Mouse (Mus musculus): ENCODE results near the gene Necap2. TPM values are rescaled to one million over a fixed set of nuclear protein-coding genes. Genes with fewer than 3 reads are reported as not detected.

The Necap2 gene
- polyA plus RNA-seq, 1 experiment from 2014 or later: 56.8 TPM

GRCm38 (mm10) chr4:141052442-141052841 lies 25.7 kb downstream of the Necap2 start:
- no peaks in the 10 kb centered on the region for H3K9me3 ChIP-seq
- H3K4me3 ChIP-seq (replicated peaks): no peak overlapping the region
- H3K27ac ChIP-seq: peak overlapping the region; percentile 93
- ATAC-seq (ENCODE audit: low FRiP score): no peak
- H3K4me1 ChIP-seq: peaks cover 62% of the 10 kb centered on the region
- H3K4me2 ChIP-seq: peak overlapping the region; percentile 49
- WGBS: 78% methylated on average over 12 of the region's 12 CpGs
- H3K36me3 ChIP-seq (replicated peaks): peaks cover 27% of the 10 kb centered on the region
- H3K9ac ChIP-seq: peak overlapping the region; percentile 8; the same call in 1 of the 2 replicates
- no peaks in the 10 kb centered on the region for H3K27me3 ChIP-seq

- WGBS: 15% methylated on average over 4 of the region's 4 CpGs
- Histone ChIP-seq H3K4me1 (peaks cover 69% of the 10 kb centered on the region), H3K36me3 (replicated peaks) (peaks cover 22% of the 10 kb centered on the region), H3K27me3 (no peaks in the 10 kb centered on the region), H3K9ac (peak overlapping the region; percentile 41; the same call in 1 of the 2 replicates), H3K27ac (peak overlapping the region; percentile 98), H3K9me3 (no peaks in the 10 kb centered on the region), H3K4me2 (peak overlapping the region; percentile 43), H3K4me3 (replicated peaks) (peak overlapping the region; percentile 7; the same call in 1 of the 2 replicates)
- peak; percentile 75 for ATAC-seq (ENCODE audit: low FRiP score)
Observed at GRCm38 (mm10) chr4:141049476-141049835, 28.7 kb downstream of the Necap2 start.

DNA sequence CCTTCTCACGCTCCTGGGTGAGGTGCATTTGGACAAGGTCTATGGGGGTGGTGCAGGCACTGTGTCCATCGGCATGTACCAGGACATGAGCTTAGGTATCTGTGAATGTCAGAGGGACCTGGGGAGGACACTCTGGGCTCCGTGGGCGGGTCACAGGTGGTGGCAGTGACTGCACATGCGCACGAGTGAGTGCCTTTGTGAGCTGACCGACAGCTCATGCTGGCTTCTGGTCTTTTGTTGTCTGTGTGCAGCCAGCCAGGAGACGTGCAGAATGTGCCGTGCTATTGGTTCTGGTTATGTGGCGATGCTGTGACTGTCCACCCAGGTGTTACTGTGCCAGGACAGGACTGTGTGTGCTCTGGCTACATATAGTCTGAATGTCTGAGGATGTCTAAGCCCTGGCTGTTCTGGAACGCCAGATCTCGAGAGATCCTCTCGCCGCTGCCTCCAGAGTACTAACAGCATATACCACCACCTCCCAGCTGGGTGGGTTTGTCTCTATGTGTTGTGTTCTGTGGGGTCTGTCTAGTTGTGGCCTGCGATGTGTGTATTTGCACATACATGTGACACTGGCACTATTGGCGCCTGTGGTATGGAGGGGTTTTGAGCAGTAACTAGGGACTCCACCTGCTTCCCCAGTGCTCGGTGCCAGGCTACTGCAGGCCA lies 29.2 kb downstream of the Necap2 start:
- Histone ChIP-seq H3K9ac (peak overlapping the region; percentile 41; the same call in 1 of the 2 replicates), H3K4me3 (replicated peaks) (peak overlapping the region; percentile 7), H3K27me3 (no peaks in the 10 kb centered on the region), H3K4me2 (peak overlapping the region; percentile 43), H3K36me3 (replicated peaks) (peaks cover 22% of the 10 kb centered on the region), H3K9me3 (no peaks in the 10 kb centered on the region), H3K4me1 (peaks cover 64% of the 10 kb centered on the region), H3K27ac (peak overlapping the region; percentile 98)
- WGBS: 30% methylated on average over 17 of the region's 17 CpGs
- peak; percentile 28 for ATAC-seq (ENCODE audit: low FRiP score)

GRCm38 (mm10) chr4:141044816-141045215 lies 33.3 kb downstream of the Necap2 start:
- H3K9ac ChIP-seq: no peak overlapping the region
- peak; percentile 52; the same call in 1 of the 2 replicates for ATAC-seq (ENCODE audit: low FRiP score)
- H3K4me2 ChIP-seq: no peak overlapping the region
- no peaks in the 10 kb centered on the region for H3K27me3 ChIP-seq
- H3K9me3 ChIP-seq: no peaks in the 10 kb centered on the region
- H3K27ac ChIP-seq: no peak overlapping the region
- 21% methylated on average over 8 of the region's 8 CpGs for WGBS
- H3K4me1 ChIP-seq: peaks cover 29% of the 10 kb centered on the region
- no peak overlapping the region for H3K4me3 ChIP-seq (replicated peaks)
- H3K36me3 ChIP-seq (replicated peaks): peaks cover 61% of the 10 kb centered on the region

DNA sequence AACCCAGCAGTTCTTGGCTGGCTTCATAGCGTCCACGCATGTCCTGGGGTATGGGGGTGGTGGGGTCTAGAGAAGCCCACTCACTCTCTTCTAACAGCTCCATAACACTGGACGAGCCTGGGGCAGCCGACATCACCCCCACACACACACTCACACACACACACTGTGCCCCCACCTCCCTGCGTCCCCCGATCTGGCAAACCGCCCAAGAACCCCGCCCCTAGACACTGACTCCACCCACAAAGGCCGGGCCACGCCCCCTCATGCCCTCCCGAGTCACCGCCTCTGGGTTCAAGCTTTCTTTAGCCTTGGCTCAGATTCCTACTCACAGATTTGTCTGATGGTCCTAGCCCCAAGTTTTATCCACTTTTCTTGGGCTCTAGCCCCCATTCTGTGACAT lies 37.0 kb downstream of the Necap2 start:
- Histone ChIP-seq H3K9ac (no peak overlapping the region), H3K27me3 (no peaks in the 10 kb centered on the region), H3K4me3 (replicated peaks) (no peak overlapping the region), H3K27ac (no peak overlapping the region), H3K9me3 (no peaks in the 10 kb centered on the region), H3K36me3 (replicated peaks) (peaks cover 82% of the 10 kb centered on the region), H3K4me2 (no peak overlapping the region), H3K4me1 (peaks cover 9% of the 10 kb centered on the region; the same call in 1 of the 2 replicates)
- 64% methylated on average over 12 of the region's 12 CpGs for WGBS
- ATAC-seq (ENCODE audit: low FRiP score): no peak

DNA sequence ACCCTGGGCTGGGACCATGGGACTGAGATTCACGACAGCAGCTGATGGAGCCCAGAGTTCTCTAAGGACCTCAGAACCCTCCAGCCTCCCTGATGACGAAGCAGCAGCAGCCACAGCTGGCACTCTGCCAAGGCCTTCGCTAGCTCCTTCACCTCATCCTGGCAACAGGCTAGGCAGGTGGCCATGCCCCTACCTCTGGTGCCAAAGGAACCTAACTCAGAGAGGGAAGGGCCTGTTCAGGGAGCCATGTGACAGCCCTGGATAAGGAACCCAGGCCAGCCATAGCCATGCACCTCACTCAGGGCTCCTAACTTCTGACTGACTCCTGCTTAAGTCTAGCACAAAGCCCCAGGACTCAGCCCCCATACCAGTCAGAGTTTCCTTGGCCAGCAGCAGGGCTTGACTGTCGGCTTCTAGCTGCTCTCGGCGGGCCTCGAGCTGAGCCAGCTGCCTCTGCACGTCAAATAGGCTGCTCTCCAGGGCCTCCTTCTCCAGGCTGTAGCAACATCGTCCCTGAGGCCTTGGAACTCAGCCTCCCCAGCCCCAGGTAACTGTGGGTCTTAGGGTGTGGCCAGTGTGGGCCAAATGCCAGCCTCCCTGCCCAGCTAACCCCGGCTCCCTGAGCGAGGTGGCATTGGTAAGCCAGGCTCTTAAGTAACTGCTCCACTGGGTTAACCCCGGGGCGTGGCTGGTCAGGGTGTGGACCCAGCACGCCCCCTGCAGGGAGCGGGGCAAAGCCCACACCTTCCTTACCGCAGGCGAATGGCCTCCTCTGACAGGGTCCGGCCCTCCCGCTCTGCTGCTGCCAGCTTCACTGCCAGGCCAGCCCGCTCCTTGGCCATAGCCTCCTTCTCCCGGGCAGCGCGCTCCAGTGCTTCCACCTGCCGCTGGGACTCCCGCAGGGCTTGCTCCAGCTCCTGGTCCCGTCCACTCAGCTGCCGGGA lies 44.3 kb downstream of the Necap2 start:
- no peak overlapping the region for H3K9ac ChIP-seq
- no peak for ATAC-seq (ENCODE audit: low FRiP score)
- peaks cover 4% of the 10 kb centered on the region; the same call in 1 of the 2 replicates for H3K4me1 ChIP-seq
- no peak overlapping the region for H3K4me3 ChIP-seq (replicated peaks)
- H3K36me3 ChIP-seq (replicated peaks): peaks cover 87% of the 10 kb centered on the region
- no peaks in the 10 kb centered on the region for H3K27me3 ChIP-seq
- 0 out of 2 replicates have a peak overlapping the region, but pooled peaks have one; percentile 19 for H3K27ac ChIP-seq
- no peak overlapping the region for H3K4me2 ChIP-seq
- no peaks in the 10 kb centered on the region for H3K9me3 ChIP-seq
- WGBS: 80% methylated on average over 27 of the region's 27 CpGs

- no peak overlapping the region for H3K4me3 ChIP-seq (replicated peaks)
- ATAC-seq (ENCODE audit: low FRiP score): peak; percentile 68; the same call in 1 of the 2 replicates
- H3K27ac ChIP-seq: no peak overlapping the region
- H3K9ac ChIP-seq: no peak overlapping the region
- no peak overlapping the region for H3K4me2 ChIP-seq
- 15% methylated on average over 6 of the region's 6 CpGs for WGBS
- peaks cover 4% of the 10 kb centered on the region; the same call in 1 of the 2 replicates for H3K4me1 ChIP-seq
- no peaks in the 10 kb centered on the region for H3K27me3 ChIP-seq
- peaks cover 87% of the 10 kb centered on the region for H3K36me3 ChIP-seq (replicated peaks)
- no peaks in the 10 kb centered on the region for H3K9me3 ChIP-seq
Observed at GRCm38 (mm10) chr4:141031733-141032132, 46.4 kb downstream of the Necap2 start.

DNA sequence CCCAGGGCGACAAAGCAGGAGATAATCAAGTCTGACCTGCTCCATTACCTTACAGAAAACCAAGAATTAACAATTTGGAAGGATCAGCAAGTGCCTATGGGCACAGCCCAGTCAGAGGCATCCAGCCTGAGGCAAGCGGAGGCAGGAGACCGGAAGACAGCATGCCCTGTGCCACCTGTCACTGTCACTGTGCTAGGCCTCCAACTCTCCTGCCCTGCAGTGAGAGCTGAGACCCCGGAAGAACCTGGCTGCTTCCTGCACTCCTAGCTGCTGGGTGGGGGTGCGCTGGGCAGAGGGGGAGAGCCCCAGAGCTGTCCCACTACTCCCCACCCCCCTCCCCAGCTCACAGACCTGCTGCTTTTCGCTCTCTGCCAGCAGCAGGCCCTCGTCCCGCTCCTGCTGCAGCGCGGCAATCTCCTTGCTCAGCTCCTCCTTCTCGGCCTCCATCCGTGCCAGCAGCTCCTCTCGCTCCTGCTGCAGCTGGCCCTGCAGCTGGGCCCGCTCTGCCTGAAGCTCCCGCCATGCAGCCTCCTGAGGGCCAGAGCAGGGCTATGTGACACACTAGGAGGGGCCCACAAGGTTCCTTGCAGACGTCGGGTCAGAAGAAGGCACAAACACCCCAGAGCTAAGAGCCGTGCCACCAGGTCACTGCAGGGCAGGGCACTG lies 47.5 kb downstream of the Necap2 start:
- Histone ChIP-seq H3K4me3 (replicated peaks) (no peak overlapping the region), H3K4me2 (no peak overlapping the region), H3K9me3 (no peaks in the 10 kb centered on the region), H3K27me3 (no peaks in the 10 kb centered on the region), H3K9ac (no peak overlapping the region), H3K27ac (no peak overlapping the region), H3K4me1 (peaks cover 4% of the 10 kb centered on the region; the same call in 1 of the 2 replicates), H3K36me3 (replicated peaks) (peaks cover 87% of the 10 kb centered on the region)
- WGBS: 94% methylated on average over 18 of the region's 18 CpGs
- ATAC-seq (ENCODE audit: low FRiP score): no peak

- H3K9me3 ChIP-seq: no peaks in the 10 kb centered on the region
- no peak for ATAC-seq (ENCODE audit: low FRiP score)
- 80% methylated on average over 26 of the region's 27 CpGs for WGBS
- no peak overlapping the region for H3K27ac ChIP-seq
- H3K4me1 ChIP-seq: peaks cover 25% of the 10 kb centered on the region
- no peak overlapping the region for H3K9ac ChIP-seq
- peaks cover 64% of the 10 kb centered on the region for H3K36me3 ChIP-seq (replicated peaks)
- H3K27me3 ChIP-seq: no peaks in the 10 kb centered on the region
- H3K4me3 ChIP-seq (replicated peaks): no peak overlapping the region
- no peak overlapping the region for H3K4me2 ChIP-seq
Observed at GRCm38 (mm10) chr4:141024992-141025391, 53.2 kb downstream of the Necap2 start.

DNA sequence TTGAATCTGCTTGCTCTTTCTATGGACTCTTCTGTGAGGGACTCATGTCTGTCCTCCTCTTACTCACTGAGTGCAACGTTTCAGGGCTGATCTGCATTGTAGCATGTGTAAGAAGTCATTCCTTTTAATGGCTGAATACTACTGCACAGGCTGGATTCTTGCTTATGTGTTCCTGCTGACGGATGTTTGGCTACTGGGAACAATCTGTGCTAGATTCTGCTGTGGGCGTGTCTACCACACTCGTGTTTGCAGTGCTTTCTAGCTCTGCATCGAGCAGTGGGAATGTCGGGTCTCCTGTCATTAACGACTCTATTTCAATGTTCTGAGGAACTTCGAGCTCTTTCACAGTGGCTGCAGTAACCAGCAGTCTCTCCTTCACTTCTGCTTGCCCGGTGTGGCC lies 54.1 kb downstream of the Necap2 start:
- H3K4me1 ChIP-seq: peaks cover 35% of the 10 kb centered on the region
- no peak overlapping the region for H3K9ac ChIP-seq
- H3K4me2 ChIP-seq: no peak overlapping the region
- 88% methylated on average over 9 of the region's 9 CpGs for WGBS
- no peaks in the 10 kb centered on the region for H3K9me3 ChIP-seq
- no peak overlapping the region for H3K4me3 ChIP-seq (replicated peaks)
- H3K27me3 ChIP-seq: no peaks in the 10 kb centered on the region
- ATAC-seq (ENCODE audit: low FRiP score): no peak
- H3K36me3 ChIP-seq (replicated peaks): peaks cover 62% of the 10 kb centered on the region
- H3K27ac ChIP-seq: no peak overlapping the region

DNA sequence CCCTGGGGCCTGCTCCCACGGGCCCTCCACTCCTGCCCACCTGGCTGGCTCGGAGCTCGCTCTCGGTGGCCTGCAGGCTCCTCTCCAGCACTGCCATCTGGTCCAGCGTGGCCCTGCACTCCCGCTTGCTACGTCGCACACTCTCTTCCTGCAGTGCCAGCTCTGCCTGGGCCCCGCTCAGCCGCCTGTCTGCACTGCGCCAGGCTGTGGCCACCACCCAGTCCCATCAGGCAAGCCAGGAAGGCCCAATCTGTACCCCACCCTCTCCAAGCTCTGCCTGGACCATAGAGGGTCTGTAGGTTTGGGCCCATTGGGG lies 56.6 kb downstream of the Necap2 start:
- Histone ChIP-seq H3K9ac (no peak overlapping the region), H3K9me3 (no peaks in the 10 kb centered on the region), H3K36me3 (replicated peaks) (peaks cover 58% of the 10 kb centered on the region), H3K27ac (peak overlapping the region; percentile 94), H3K4me3 (replicated peaks) (no peak overlapping the region), H3K27me3 (no peaks in the 10 kb centered on the region), H3K4me1 (peaks cover 46% of the 10 kb centered on the region), H3K4me2 (no peak overlapping the region)
- 62% methylated on average over 10 of the region's 11 CpGs for whole genome bisulfite sequencing
- ATAC-seq (ENCODE audit: low FRiP score): peak; percentile 21; the same call in 1 of the 2 replicates

Data from forebrain, embryonic 12.5 days (tissue).